Mouse (Mus musculus) forebrain, embryonic 14.5 days (tissue): Measurements from ENCODE around the gene Sox5. TPM values are rescaled to one million over a fixed set of nuclear protein-coding genes. Genes with fewer than 3 reads are reported as not detected.

ENCODE experiments used
- ATAC-seq: fragments of 200-750 bp; cut with Nextera tagmentation; 2 replicates; pipeline ENCODE4 v1.8.0; 2017; ENCODE audit warnings: mild to moderate bottlenecking, moderate library complexity
- DNase-seq: peaks from one replicate; pipeline ENCODE4 v3.0.0-alpha.2; 2015; ENCODE audit warnings: low spot score
- H3K27ac ChIP-seq: fragments of 300-500 bp; sonication (generic); 2 replicates; pipeline ENCODE4 v1.5.1; 2014; ENCODE audit warnings: low read depth, mild to moderate bottlenecking, control low read depth, low read length, moderate library complexity
- H3K27me3 ChIP-seq: fragments of 300-500 bp; sonication (generic); replicated peaks from 2 replicates; pipeline ENCODE4 v1.6.1; 2014; ENCODE audit warnings: low read length, control low read depth, mixed read lengths; ENCODE audit not compliant: control insufficient read depth, insufficient read depth
- H3K36me3 ChIP-seq: fragments of 300-500 bp; sonication (generic); 2 replicates; pipeline ENCODE4 v1.6.1; 2014; ENCODE audit warnings: low read length, control low read depth; ENCODE audit not compliant: control insufficient read depth, insufficient read depth
- H3K4me1 ChIP-seq: fragments of 300-500 bp; sonication (generic); 2 replicates; pipeline ENCODE4 v1.6.1; 2014; ENCODE audit warnings: antibody characterized with exemption, low read length, control low read depth; ENCODE audit not compliant: control insufficient read depth, insufficient read depth
- H3K4me2 ChIP-seq: fragments of 300-500 bp; sonication (generic); 2 replicates; pipeline ENCODE4 v1.6.1; 2014; ENCODE audit warnings: mild to moderate bottlenecking, control low read depth, low read length
- H3K4me3 ChIP-seq: fragments of 300-500 bp; sonication (generic); 2 replicates; pipeline ENCODE4 v1.5.1; 2014; ENCODE audit warnings: low read depth, low read length, control low read depth
- H3K9ac ChIP-seq: fragments of 300-500 bp; sonication (generic); 2 replicates; pipeline ENCODE4 v1.6.1; 2014; ENCODE audit warnings: mild to moderate bottlenecking, low read length, control low read depth, moderate library complexity
- H3K9me3 ChIP-seq: fragments of 300-500 bp; sonication (generic); replicated peaks from 2 replicates; pipeline ENCODE4 v1.6.1; 2016; ENCODE audit warnings: low read length, control low read depth, mixed read lengths; ENCODE audit not compliant: control insufficient read depth
- WGBS: fragments of 180-500 bp; shearing (Covaris S2); extraction: QIAGEN DNeasy Blood & Tissue Kit; methylation state at CpG from one replicate; pipeline ENCODE4 v1.1.7; 2014; 5-methylcytosine and 5-hydroxymethylcytosine counted together
- polyA plus RNA-seq: library from polyadenylated mRNA; unstranded; fragments of >200 nt; fragmentation: Nextera tagmentation; extraction: Ambion mirVana; gene quantifications from 2 replicates; pipeline ENCODE4 v1.2.1, GENCODE M21; 2014

The Sox5 gene
- polyA plus RNA-seq, 1 experiment from 2014 or later = 115 TPM

DNA sequence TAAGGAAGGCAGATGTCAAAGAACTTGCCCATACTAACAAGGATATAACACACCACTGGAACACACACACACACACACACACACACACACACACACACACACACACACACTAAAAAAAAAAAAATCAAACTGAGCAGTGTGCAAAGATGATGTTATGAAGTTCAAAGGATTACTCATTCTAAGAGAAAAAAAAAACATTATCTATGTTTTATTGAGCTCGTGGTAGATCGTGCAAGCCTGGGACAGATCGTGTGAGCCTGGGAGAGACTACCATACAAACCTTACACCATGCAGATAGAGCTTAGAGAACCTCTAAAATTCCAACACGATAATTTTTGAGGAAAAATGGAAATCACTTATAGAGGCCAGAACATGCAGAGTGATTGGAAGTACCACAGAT is 448.6 kb downstream of the Sox5 start:
- 91% methylated on average over 4 of the region's 4 CpGs for WGBS
- Histone ChIP-seq H3K9me3 (no peaks in the 10 kb centered on the region), H3K9ac (no peak overlapping the region), H3K27me3 (no peaks in the 10 kb centered on the region), H3K4me1 (peaks cover 11% of the 10 kb centered on the region), H3K4me2 (no peak overlapping the region), H3K4me3 (no peak overlapping the region), H3K36me3 (no peaks in the 10 kb centered on the region), H3K27ac (no peak overlapping the region)
- DNase-seq (no peak), ATAC-seq (no peak)

DNA sequence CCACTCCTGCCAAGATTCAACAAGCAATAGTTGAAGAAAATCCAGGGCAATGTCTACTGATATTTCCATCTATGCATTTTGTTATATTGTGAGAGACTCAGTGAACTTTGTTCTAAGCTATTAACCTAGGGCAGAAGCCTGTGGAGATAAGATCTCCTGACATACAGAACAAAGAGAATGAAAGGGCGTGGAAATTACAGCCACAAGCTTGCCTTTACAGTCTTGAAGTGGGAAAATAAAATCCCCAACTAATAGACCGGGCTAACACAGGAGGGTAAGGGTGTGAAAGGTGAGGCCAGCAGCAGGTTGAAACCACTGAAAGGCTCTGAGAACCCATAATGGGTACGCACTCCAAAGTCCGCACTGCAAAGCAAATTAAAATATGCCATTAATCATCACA is 449.8 kb downstream of the Sox5 start:
- DNase-seq (no peak), ATAC-seq (no peak)
- H3K9ac ChIP-seq = no peak overlapping the region
- WGBS = 93% methylated on average over 4 of the region's 4 CpGs
- no peak overlapping the region for H3K27ac ChIP-seq
- no peaks in the 10 kb centered on the region for H3K36me3 ChIP-seq
- no peak overlapping the region for H3K4me2 ChIP-seq
- no peaks in the 10 kb centered on the region; the same call in 1 of the 2 replicates for H3K4me1 ChIP-seq
- no peaks in the 10 kb centered on the region for H3K27me3 ChIP-seq
- no peaks in the 10 kb centered on the region for H3K9me3 ChIP-seq
- no peak overlapping the region for H3K4me3 ChIP-seq

- no peak overlapping the region for H3K4me2 ChIP-seq
- 84% methylated on average over 2 of the region's 2 CpGs for whole genome bisulfite sequencing
- DNase-seq (no peak), ATAC-seq (no peak)
- no peak overlapping the region for H3K9ac ChIP-seq
- H3K9me3 ChIP-seq = no peaks in the 10 kb centered on the region
- no peak overlapping the region for H3K4me3 ChIP-seq
- no peaks in the 10 kb centered on the region for H3K27me3 ChIP-seq
- H3K27ac ChIP-seq = no peak overlapping the region
- no peaks in the 10 kb centered on the region for H3K36me3 ChIP-seq
- no peaks in the 10 kb centered on the region for H3K4me1 ChIP-seq
Observed at GRCm38 (mm10) chr6:144329311-144329930, 452.4 kb downstream of the Sox5 start.

DNA sequence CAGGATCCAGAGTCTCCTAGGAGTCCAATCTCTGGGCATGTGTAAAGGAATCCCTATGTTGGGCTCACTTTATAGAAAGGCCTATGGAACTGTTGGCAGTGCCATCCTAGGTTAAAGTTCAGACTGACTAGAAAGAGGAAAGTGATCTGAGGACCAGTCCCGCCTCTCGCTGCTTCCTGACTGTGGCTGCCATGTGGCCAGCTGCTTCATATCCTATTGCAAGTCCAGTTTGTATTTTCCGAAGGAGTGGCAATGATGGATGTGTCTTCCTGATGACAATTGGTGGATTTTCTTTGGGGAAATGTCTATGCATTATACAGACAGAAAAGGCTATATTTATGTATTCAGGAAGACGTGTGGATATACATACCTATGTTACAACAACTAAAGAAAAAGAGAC is 453.0 kb downstream of the Sox5 start:
- ATAC-seq (no peak), DNase-seq (no peak)
- Histone ChIP-seq H3K27me3 (no peaks in the 10 kb centered on the region), H3K9me3 (no peaks in the 10 kb centered on the region), H3K4me3 (no peak overlapping the region), H3K4me2 (no peak overlapping the region), H3K9ac (no peak overlapping the region), H3K27ac (no peak overlapping the region), H3K4me1 (no peaks in the 10 kb centered on the region), H3K36me3 (no peaks in the 10 kb centered on the region)
- 91% methylated on average over 4 of the region's 4 CpGs for WGBS

DNA sequence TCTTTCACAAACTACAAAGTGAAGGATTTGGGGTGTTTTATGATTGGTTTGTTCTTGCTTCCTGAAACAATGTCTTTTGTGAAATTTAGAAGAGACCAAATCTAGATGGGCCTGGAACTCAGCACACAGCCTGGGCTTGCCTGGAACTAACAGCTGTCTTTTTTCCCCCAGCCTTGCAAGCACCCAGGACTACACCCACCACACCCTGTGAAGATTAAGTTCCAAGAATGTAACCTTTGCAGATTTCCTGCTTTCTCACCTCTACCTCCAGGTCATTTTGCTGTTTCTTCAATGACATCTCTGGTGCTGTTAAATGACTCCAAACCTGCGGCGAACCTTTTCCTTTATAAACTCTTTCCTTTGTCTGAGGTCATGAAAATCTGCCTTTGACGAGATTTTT is 455.0 kb downstream of the Sox5 start:
- no peak for DNase-seq
- Histone ChIP-seq H3K36me3 (no peaks in the 10 kb centered on the region), H3K4me3 (no peak overlapping the region), H3K9me3 (no peaks in the 10 kb centered on the region), H3K9ac (no peak overlapping the region), H3K27me3 (no peaks in the 10 kb centered on the region), H3K27ac (no peak overlapping the region), H3K4me1 (no peaks in the 10 kb centered on the region), H3K4me2 (no peak overlapping the region)
- ATAC-seq = no peak
- 84% methylated on average over 3 of the region's 3 CpGs for WGBS

DNA sequence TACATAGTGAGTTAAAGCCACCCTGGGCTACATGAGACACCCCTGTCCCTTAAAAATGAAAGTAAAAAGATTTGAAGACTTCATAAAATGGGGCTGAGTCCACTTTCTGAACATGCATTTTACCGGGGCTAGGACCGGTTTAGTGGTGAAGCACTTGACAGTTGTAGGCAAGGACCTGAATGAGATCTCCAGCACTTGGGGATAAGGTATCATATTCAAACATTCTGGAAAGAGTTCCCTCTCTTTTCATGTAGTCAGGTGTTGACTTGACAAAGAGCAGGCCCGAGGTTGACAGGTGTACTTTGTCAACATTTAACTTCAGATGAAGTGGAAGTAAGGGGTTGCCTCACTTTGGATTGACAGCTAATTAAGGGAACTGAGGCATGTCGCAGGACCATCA is 458.4 kb downstream of the Sox5 start:
- no peak overlapping the region for H3K27ac ChIP-seq
- no peak overlapping the region for H3K9ac ChIP-seq
- no peak overlapping the region for H3K4me3 ChIP-seq
- no peaks in the 10 kb centered on the region for H3K27me3 ChIP-seq
- DNase-seq (no peak), ATAC-seq (no peak)
- H3K4me2 ChIP-seq = no peak overlapping the region
- H3K36me3 ChIP-seq = no peaks in the 10 kb centered on the region
- H3K9me3 ChIP-seq = no peaks in the 10 kb centered on the region
- 89% methylated on average over 4 of the region's 4 CpGs for WGBS
- no peaks in the 10 kb centered on the region for H3K4me1 ChIP-seq

- Histone ChIP-seq H3K36me3 (no peaks in the 10 kb centered on the region), H3K4me3 (no peak overlapping the region), H3K4me1 (no peaks in the 10 kb centered on the region), H3K9ac (no peak overlapping the region), H3K4me2 (no peak overlapping the region), H3K27ac (no peak overlapping the region), H3K9me3 (no peaks in the 10 kb centered on the region), H3K27me3 (no peaks in the 10 kb centered on the region)
- ATAC-seq (peak; percentile 74; the same call in 1 of the 2 replicates), DNase-seq (peak; percentile 77)
- WGBS = 82% methylated on average over 13 of the region's 13 CpGs
Observed at GRCm38 (mm10) chr6:144322297-144323047, 459.3 kb downstream of the Sox5 start.

DNA sequence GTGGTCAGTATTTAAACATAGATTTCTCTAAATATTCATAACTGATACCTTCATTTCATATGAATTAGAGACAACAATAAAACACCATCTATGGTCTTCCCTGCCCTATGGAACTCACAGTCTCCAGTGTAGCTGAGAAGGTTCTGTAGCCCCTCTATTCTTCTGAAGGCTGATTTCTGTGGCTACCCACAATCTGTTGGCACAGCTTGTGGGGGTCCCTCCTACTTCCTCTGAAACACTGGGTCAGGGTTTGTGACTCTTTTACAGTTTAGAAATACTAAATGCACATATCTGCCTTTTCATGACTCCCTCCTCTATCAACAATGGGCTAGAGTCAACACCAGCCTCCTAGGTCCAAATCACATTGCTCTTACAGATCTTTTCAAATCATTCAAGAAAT is 461.4 kb downstream of the Sox5 start:
- Histone ChIP-seq H3K27me3 (no peaks in the 10 kb centered on the region), H3K9ac (no peak overlapping the region), H3K4me2 (no peak overlapping the region), H3K27ac (no peak overlapping the region), H3K4me3 (no peak overlapping the region), H3K36me3 (no peaks in the 10 kb centered on the region), H3K4me1 (no peaks in the 10 kb centered on the region), H3K9me3 (no peaks in the 10 kb centered on the region)
- no peak for ATAC-seq
- no peak for DNase-seq

DNA sequence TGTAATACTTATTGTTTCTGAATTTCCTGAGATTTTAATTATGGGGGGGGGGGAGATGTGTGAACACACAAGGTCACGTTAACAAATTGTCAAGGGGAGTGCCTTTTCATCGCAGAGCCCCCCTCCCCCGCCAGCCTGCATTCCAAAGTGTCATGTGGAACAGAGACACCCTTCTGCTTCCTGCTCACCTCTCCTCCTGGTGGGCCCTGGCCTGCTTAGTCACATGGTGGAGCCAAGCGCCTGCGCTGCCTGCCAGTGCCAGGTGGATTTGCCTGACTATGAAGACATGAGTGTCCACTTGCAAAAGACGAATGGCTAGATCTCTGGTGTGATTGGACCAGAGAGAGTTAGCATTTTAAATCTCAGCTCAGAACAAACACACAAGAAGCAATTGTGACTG is 462.1 kb downstream of the Sox5 start:
- 71% methylated on average over 6 of the region's 6 CpGs for WGBS
- ATAC-seq (no peak), DNase-seq (no peak)
- H3K27me3 ChIP-seq = no peaks in the 10 kb centered on the region
- no peaks in the 10 kb centered on the region for H3K9me3 ChIP-seq
- H3K4me3 ChIP-seq = no peak overlapping the region
- H3K4me2 ChIP-seq = no peak overlapping the region
- no peaks in the 10 kb centered on the region for H3K36me3 ChIP-seq
- no peak overlapping the region for H3K9ac ChIP-seq
- H3K27ac ChIP-seq = no peak overlapping the region
- no peaks in the 10 kb centered on the region for H3K4me1 ChIP-seq
